Mouse (Mus musculus): ENCODE results near the gene Pigm. TPM values are rescaled to one million over a fixed set of nuclear protein-coding genes. Genes with fewer than 3 reads are reported as not detected.

Gene Pigm
- total RNA-seq, 1 experiment from 2014 or later, result 13.1 TPM

GRCm38 (mm10) chr1:172352001-172352400 lies 24.3 kb upstream of the Pigm start:
- no peak for DNase-seq

DNA sequence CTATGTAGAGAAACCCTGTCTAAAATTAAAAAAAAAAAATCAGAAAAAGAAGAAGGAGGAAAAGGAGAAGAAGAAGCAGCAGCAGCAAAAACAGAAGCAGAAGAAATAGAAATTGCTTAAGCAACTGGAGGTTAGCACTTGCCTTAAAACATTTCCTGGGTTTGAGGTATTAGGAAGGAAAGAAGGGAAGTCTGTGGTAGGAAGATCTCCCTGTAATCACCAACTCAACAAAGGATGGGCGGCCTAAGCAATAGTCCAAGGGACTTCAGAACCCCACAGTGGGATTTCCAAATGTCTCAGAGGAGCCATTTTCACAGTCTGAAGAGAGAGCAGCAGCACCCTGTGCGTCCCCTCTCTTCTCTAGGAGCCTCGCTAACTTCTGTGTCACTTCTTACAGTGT lies 23.9 kb upstream of the Pigm start:
- DNase-seq, result no peak

GRCm38 (mm10) chr1:172355336-172355735 lies 21.0 kb upstream of the Pigm start:
- DNase-seq, result no peak

GRCm38 (mm10) chr1:172357550-172357949 lies 18.8 kb upstream of the Pigm start:
- DNase-seq, result peak; percentile 76

- no peak for DNase-seq
These were observed 18.0 kb upstream of the Pigm start for GRCm38 (mm10) chr1:172358341-172358740.

DNA sequence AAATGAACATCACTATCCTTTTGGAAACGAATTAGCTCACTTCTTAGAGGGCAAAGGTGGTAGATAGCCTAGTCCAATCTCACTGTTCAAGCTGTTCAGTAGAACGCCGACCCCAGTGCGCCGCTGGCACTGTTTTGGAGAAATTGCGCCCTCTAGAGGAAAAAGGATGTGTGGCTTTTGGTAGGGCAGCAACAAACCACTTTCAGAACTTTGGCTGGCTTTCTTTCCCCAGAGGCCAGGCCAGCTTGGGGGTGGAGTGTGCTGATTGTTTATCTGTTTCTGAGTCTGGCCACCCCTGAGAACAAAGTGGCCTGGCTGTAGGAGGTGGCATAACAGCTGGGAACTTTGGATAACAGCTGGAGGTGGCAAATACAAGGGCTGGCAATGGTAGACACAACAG lies 11.7 kb upstream of the Pigm start:
- DNase-seq, result peak; percentile 35

- peak; percentile 58 for DNase-seq
These were observed 7.5 kb upstream of the Pigm start for GRCm38 (mm10) chr1:172368768-172369418.

DNA sequence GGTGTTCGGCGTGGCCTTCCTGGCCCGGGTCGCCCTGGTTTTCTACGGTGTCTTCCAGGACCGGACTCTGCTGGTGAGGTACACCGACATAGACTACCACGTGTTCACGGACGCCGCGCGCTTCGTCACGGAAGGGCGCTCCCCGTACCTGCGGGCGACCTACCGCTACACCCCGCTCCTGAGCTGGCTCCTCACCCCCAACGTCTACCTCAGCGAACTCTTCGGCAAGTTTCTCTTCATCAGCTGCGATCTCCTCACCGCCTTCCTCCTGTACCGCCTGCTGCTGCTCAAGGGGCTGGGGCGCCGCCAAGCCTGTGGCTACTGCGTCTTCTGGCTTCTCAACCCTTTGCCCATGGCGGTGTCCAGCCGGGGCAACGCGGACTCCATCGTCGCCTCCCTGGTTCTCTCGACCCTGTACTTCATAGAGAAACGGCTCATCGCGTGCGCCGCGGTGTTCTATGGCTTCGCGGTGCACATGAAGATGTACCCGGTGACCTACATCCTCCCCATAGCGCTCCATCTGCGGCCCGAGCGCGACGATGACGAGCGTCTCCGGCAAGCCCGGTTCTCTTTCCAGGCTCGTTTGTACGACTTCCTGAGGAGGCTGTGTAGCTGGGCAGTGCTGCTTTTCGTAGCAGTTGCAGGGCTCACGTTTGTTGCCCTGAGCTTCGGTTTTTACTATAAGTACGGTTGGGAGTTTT lies 562 bp downstream of the Pigm start:
- DNase-seq, result no peak

GRCm38 (mm10) chr1:172380066-172380465 lies 3.7 kb downstream of the Pigm start:
- peak; percentile 38 for DNase-seq

DNA sequence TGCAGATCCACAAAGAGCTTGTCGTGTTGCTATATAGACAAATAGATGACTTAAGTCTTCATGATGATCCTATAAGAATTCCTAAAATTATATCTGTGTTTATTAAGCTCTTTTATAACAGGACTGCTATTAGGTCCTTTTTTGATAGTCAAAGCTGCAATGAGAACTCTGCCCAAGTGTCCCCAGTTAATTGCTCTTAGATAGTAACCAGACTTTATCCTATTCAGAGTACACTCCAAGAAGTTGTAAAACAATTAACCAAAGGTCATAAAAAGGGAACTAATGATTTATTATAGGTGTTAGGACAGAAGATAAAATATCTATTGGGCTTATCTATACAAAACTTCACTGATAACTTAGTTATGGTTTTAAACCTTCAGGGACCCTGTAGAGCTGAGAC lies 5.7 kb downstream of the Pigm start:
- DNase-seq, result no peak

DNA sequence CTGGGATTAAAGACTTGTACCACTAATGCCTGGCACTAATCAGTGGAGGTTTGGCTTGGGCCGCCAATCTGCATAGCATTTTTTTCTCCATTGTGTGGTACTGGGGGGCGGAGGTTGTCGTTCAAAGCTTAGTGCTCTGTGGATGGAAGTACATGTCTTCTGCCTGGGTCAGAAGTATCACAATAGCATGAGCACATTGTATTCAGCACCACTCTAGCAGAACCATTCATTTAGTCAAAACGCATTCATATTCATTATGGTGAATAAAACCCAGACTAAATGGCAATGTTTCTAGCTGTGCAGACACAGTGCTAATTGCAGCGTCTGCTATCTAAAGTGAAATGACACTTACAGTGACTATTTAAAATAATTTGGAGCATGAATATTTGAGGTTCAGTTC lies 10.9 kb downstream of the Pigm start:
- no peak for DNase-seq

- DNase-seq, result no peak
These were observed 14.4 kb downstream of the Pigm start for GRCm38 (mm10) chr1:172390769-172391168.

DNA sequence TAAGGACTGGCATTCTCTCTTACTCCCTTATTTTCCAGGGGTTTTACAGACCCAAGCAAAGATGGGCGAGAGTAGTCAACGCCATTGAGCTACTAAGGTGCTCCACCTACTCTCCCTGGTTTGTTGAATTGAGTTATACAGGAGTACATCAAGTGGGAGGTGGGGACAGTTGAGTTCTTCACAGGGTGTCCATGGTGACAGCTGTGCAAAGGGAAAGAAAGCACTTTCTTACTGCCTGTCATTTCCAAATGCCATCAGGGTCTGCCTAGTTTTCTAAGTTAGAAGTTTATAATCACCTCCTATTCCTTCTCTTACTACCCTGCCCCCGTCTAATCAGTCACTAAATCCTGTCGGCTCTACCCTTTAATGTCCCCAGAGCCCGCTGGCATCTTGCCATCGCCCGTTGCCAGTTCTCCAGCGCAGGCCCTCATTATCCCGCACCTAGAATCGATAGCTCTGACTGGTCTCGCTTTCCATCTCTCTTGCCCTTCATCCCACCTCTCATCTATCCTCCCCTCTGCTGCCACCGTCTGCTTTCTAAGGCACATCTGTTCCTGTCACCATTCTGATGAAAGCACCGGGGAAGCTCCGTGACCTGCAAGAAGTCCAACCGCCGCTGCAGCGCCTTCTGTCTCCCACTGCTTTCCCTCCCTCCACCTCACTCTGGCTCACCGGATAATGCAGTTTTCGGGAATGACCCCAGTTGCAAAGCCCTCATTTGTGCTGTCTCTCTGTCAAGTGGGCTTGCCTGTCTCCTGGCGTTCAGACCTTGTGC lies 15.6 kb downstream of the Pigm start:
- peak; percentile 58 for DNase-seq

DNA sequence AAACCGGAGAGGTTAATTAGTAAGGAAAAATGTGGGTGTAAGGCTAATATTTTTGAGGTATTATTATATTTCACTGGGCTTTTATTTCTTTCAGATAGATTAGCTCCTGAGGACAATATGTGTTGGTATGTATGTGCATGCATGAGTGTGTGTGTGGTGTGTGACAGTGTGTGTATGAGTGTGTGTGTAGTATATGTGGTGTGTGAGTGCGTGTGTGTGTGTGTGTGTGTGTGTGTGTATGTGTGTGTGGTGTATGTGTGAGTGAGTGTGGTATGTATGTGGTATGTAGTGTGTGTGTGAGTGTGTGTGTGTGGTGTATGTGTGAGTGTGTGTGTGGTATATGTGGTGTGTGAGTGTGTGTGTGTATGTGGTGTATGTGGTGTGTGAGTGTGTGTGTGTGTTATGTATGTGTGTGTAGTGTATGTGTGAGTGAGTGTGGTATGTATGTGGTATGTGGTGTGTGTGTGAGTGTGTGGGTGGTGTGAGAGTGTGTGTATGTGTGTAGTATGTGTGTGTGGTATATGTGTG lies 16.4 kb downstream of the Pigm start:
- no peak for DNase-seq

DNA sequence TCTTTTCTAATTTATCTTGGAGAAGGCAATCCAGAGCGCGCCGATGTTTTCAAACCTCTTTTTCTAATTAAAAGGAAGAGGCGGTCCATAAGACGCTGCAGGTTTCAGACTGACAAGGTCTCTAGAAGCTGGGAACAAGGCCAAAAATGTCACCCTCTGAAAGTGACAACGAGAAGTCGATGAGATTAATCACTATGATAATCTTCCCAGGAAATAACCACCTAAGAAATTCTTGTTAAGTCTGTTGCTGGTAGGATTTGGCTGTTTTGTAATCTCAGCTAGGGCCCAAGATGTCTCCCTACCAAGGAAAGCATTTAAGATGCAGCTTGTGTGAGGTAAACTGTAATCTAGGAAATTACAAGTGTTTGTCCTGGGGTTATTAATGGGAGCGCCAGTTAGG lies 17.4 kb downstream of the Pigm start:
- no peak for DNase-seq

- no peak for DNase-seq
These were observed 20.8 kb downstream of the Pigm start for GRCm38 (mm10) chr1:172396996-172397752.

GRCm38 (mm10) chr1:172406077-172406706 lies 29.8 kb downstream of the Pigm start:
- no peak for DNase-seq

DNA sequence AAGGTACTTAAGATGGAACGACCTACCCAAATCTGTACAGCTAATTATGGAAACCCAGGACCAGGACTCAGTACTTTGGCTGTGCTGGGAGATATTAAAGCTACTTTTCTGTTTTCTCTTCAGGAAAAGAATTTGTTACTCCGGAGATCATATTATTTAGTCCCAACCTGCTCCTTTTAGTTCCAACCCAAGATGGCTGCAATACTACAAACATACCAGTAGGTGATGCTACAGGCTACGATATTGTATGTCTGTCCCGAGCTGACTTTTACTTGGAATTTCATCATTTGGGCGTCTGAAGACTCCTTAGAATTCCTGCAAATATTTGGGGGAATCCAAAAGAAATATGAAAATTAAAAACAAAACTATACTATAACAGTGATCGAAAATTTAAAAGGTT lies 32.6 kb downstream of the Pigm start:
- no peak for DNase-seq

DNA sequence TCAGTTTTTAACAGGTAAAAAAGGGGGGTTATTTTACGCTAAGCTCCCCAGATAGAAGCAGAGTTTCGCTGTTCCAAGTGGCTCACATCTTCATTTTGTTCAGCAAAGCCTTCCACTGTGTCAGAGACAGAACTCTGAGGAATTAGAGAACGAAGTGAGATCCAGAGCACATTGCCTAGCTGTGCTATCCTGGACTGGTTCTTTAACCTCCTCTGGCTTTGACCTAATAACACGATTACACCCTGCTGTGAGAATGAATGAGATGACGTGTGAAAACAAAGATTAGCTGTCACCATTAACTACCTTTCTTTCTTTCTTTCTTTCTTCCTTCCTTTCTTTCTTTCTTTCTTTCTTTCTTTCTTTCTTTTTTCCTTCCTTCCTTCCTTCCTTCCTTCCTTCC lies 33.1 kb downstream of the Pigm start:
- DNase-seq, result no peak

DNA sequence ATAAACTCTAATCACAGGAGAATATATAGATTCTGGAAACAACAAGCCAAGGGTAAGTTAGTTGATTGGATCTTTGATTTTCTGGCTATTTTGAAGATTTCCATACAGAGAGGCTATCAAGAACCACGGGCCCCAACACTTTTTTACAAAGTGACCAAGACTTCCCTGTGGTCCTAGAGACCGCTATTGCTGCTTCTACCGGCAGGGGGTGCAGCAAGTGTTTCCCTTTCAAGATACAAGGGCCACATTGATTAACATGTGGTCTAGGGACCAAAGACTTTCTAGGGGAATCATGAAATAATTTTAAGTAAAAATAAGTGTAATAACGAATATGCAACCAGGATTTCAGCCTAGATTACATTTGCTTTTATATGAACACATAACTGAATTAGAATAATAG lies 34.5 kb downstream of the Pigm start:
- peak; percentile 67 for DNase-seq

DNA sequence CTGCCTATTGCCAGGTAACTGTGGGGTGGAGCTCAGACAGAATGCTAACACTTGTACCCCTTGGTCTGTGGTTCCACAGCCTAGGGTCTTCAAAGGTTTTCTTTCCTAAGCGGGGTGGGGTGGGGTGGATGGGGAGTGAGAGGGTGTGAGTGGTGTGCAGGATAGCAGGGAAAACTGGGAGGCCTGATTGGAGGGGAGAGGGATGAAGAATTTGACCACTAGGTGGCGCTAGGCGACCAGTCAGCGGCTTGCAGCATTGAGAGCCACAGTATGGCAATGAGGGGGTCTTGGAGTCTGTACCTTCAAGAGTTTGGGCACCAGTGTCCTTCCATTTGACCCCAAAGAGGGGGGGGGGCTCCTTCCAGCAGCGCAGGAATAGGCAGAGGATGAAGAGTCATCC lies 35.9 kb downstream of the Pigm start:
- peak; percentile 72 for DNase-seq
